Mouse (Mus musculus) limb, embryonic 12.5 days (tissue): ENCODE measurements around the gene Lpin1. TPM values are rescaled to one million over a fixed set of nuclear protein-coding genes. Genes with fewer than 3 reads are reported as not detected.

Source experiments
- ATAC-seq: fragments of 200-750 bp; cut with Nextera tagmentation; 2 replicates; pipeline ENCODE4 v1.8.0; 2017; ENCODE audit warnings: low read depth, moderate TSS enrichment; ENCODE audit not compliant: insufficient number of reproducible peaks, insufficient read depth, low FRiP score, low TSS enrichment
- H3K27ac ChIP-seq: fragments of 300-500 bp; sonication (generic); 2 replicates; pipeline ENCODE4 v1.5.1; 2016; ENCODE audit warnings: mild to moderate bottlenecking, moderate library complexity
- H3K27me3 ChIP-seq: fragments of 300-500 bp; sonication (generic); 2 replicates; pipeline ENCODE4 v1.6.1; 2016; ENCODE audit warnings: mild to moderate bottlenecking, moderate library complexity
- H3K36me3 ChIP-seq: fragments of 300-500 bp; sonication (generic); 2 replicates; pipeline ENCODE4 v1.6.1; 2016; ENCODE audit warnings: mild to moderate bottlenecking, moderate library complexity
- H3K4me1 ChIP-seq: fragments of 300-500 bp; sonication (generic); replicated peaks from 2 replicates; pipeline ENCODE4 v1.6.1; 2016
- H3K4me2 ChIP-seq: fragments of 300-500 bp; sonication (generic); 2 replicates; pipeline ENCODE4 v1.6.1; 2016; ENCODE audit warnings: mild to moderate bottlenecking, moderate library complexity
- H3K4me3 ChIP-seq: fragments of 300-500 bp; sonication (generic); replicated peaks from 2 replicates; pipeline ENCODE4 v1.5.1; 2016; ENCODE audit warnings: mild to moderate bottlenecking
- H3K9ac ChIP-seq: fragments of 300-500 bp; sonication (generic); replicated peaks from 2 replicates; pipeline ENCODE4 v1.6.1; 2016; ENCODE audit warnings: mild to moderate bottlenecking, moderate library complexity
- H3K9me3 ChIP-seq: fragments of 300-500 bp; sonication (generic); 2 replicates; pipeline ENCODE4 v1.6.1; 2016; ENCODE audit warnings: mild to moderate bottlenecking, moderate library complexity
- WGBS: fragments of 180-500 bp; shearing (Covaris S2); methylation state at CpG from one replicate; pipeline ENCODE4 v1.1.7; 2016; 5-methylcytosine and 5-hydroxymethylcytosine counted together
- polyA plus RNA-seq: library from polyadenylated mRNA; unstranded; fragments of >200 nt; fragmentation: Nextera tagmentation; extraction: Ambion mirVana; gene quantifications from 2 replicates; pipeline ENCODE4 v1.2.1, GENCODE M21; 2016

Gene Lpin1
- polyA plus RNA-seq, 1 experiment from 2014 or later = 6.5 TPM

- H3K27me3 ChIP-seq = no peaks in the 10 kb centered on the region
- H3K27ac ChIP-seq = no peak overlapping the region
- peaks cover 47% of the 10 kb centered on the region for H3K4me1 ChIP-seq
- H3K4me3 ChIP-seq = peak overlapping the region; percentile 75
- H3K36me3 ChIP-seq = no peaks in the 10 kb centered on the region
- peak; percentile 61 for ATAC-seq
- peak overlapping the region; percentile 85 for H3K4me2 ChIP-seq
- WGBS = 0% methylated on average over 34 of the region's 36 CpGs
- peak overlapping the region; percentile 74 for H3K9ac ChIP-seq
- no peaks in the 10 kb centered on the region for H3K9me3 ChIP-seq
Observed at GRCm38 (mm10) chr12:16589204-16589949, 21.4 kb downstream of the Lpin1 start.

GRCm38 (mm10) chr12:16588396-16589042, 22.2 kb downstream of the Lpin1 start:
- Histone ChIP-seq H3K36me3 (no peaks in the 10 kb centered on the region), H3K9me3 (no peaks in the 10 kb centered on the region), H3K27me3 (no peaks in the 10 kb centered on the region), H3K4me2 (peak overlapping the region; percentile 85), H3K4me1 (peaks cover 52% of the 10 kb centered on the region), H3K4me3 (peak overlapping the region; percentile 75), H3K9ac (peak overlapping the region; percentile 74; the same call in 1 of the 2 replicates), H3K27ac (no peak overlapping the region)
- 28% methylated on average over 7 of the region's 7 CpGs for WGBS
- no peak for ATAC-seq

- Histone ChIP-seq H3K4me2 (no peak overlapping the region), H3K4me3 (no peak overlapping the region), H3K9ac (no peak overlapping the region), H3K27ac (no peak overlapping the region), H3K9me3 (no peaks in the 10 kb centered on the region), H3K4me1 (peaks cover 52% of the 10 kb centered on the region), H3K36me3 (no peaks in the 10 kb centered on the region), H3K27me3 (no peaks in the 10 kb centered on the region)
- no peak for ATAC-seq
- WGBS = 67% methylated on average over 5 of the region's 5 CpGs
Observed at GRCm38 (mm10) chr12:16587767-16588166, 23.0 kb downstream of the Lpin1 start.

GRCm38 (mm10) chr12:16587111-16587510, 23.7 kb downstream of the Lpin1 start:
- Histone ChIP-seq H3K9ac (0 out of 2 replicates have a peak overlapping the region, but pooled peaks have one; percentile 34), H3K36me3 (no peaks in the 10 kb centered on the region), H3K4me3 (no peak overlapping the region), H3K4me1 (peaks cover 47% of the 10 kb centered on the region), H3K9me3 (no peaks in the 10 kb centered on the region), H3K27me3 (no peaks in the 10 kb centered on the region), H3K27ac (no peak overlapping the region), H3K4me2 (no peak overlapping the region)
- no peak for ATAC-seq
- WGBS = 78% methylated on average over 2 of the region's 2 CpGs

- no peak overlapping the region for H3K9ac ChIP-seq
- H3K4me2 ChIP-seq = no peak overlapping the region
- no peaks in the 10 kb centered on the region for H3K9me3 ChIP-seq
- peaks cover 28% of the 10 kb centered on the region for H3K4me1 ChIP-seq
- ATAC-seq = no peak
- no peak overlapping the region for H3K27ac ChIP-seq
- WGBS = 89% methylated on average over 3 of the region's 3 CpGs
- no peak overlapping the region for H3K4me3 ChIP-seq
- H3K36me3 ChIP-seq = peaks cover 9% of the 10 kb centered on the region; the same call in 1 of the 2 replicates
- no peaks in the 10 kb centered on the region for H3K27me3 ChIP-seq
Observed at GRCm38 (mm10) chr12:16584964-16585363, 25.8 kb downstream of the Lpin1 start.

DNA sequence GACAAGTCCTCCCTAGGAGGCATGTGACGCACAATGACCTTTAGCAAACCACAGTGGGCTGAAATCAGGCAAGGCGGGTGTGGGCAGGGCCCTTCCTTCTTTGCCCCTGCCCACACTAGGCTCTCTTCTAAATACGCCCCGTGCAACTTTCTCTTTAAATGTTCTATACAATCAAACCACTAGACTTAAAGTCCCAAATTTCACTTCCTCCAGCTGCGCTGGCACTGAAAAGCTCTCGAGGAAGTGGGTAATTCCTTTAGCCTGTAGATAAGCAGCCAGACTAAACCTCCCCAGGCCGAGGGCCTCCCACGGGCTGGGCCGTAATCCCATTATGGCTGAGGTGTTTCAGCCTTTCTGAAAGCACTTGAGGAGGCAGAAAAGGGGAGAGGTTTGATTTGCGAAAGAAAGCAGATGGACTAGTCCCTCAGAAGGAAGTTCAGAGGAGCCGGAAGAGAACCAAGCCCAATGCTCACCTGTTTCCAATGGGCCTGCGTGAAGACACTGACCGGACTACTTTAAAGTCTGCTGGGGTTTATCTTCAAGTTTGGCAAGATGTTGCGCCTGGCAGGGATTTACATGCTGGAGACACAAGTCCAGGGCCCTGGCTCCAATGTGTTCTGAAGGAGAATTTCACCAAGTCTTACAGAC, 26.6 kb downstream of the Lpin1 start:
- H3K9me3 ChIP-seq = no peaks in the 10 kb centered on the region
- no peak overlapping the region for H3K27ac ChIP-seq
- no peak overlapping the region for H3K4me3 ChIP-seq
- H3K4me2 ChIP-seq = no peak overlapping the region
- ATAC-seq = no peak
- no peak overlapping the region for H3K9ac ChIP-seq
- no peaks in the 10 kb centered on the region for H3K27me3 ChIP-seq
- H3K4me1 ChIP-seq = peaks cover 25% of the 10 kb centered on the region
- 48% methylated on average over 14 of the region's 14 CpGs for WGBS
- H3K36me3 ChIP-seq = peaks cover 16% of the 10 kb centered on the region; the same call in 1 of the 2 replicates

GRCm38 (mm10) chr12:16583313-16583712, 27.5 kb downstream of the Lpin1 start:
- Histone ChIP-seq H3K27me3 (no peaks in the 10 kb centered on the region), H3K36me3 (peaks cover 22% of the 10 kb centered on the region; the same call in 1 of the 2 replicates), H3K9me3 (no peaks in the 10 kb centered on the region), H3K4me3 (no peak overlapping the region), H3K4me1 (peaks cover 17% of the 10 kb centered on the region), H3K9ac (no peak overlapping the region), H3K4me2 (no peak overlapping the region), H3K27ac (no peak overlapping the region)
- 87% methylated on average over 3 of the region's 3 CpGs for WGBS
- no peak for ATAC-seq

DNA sequence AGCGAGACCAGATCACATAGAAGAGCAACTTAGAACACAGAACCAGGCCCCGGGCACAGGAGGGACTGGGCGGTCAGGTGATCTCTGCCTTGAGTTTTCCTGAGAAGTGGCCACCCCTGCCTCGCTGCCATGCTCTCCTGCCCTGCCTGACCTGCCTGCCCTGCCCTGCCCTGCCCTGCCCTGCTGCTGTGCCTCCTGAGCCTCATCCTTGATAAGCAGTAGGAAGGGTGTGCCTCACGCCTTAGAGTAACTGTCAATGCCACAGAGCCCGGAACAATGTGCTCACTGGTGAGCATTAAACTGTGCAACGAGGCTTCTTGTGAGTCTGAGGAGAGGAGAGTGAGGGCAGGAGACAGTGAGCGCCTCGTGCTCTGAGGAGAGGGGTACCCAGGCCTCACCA, 30.5 kb downstream of the Lpin1 start:
- H3K4me3 ChIP-seq = no peak overlapping the region
- ATAC-seq = no peak
- no peak overlapping the region for H3K4me2 ChIP-seq
- H3K9me3 ChIP-seq = no peaks in the 10 kb centered on the region
- H3K36me3 ChIP-seq = peaks cover 43% of the 10 kb centered on the region
- H3K27me3 ChIP-seq = no peaks in the 10 kb centered on the region
- no peak overlapping the region for H3K9ac ChIP-seq
- peaks cover 6% of the 10 kb centered on the region; the same call in 1 of the 2 replicates for H3K4me1 ChIP-seq
- WGBS = 79% methylated on average over 9 of the region's 9 CpGs
- no peak overlapping the region for H3K27ac ChIP-seq

- Histone ChIP-seq H3K27ac (no peak overlapping the region), H3K4me2 (no peak overlapping the region), H3K4me1 (no peaks in the 10 kb centered on the region), H3K27me3 (no peaks in the 10 kb centered on the region), H3K9ac (no peak overlapping the region), H3K9me3 (no peaks in the 10 kb centered on the region), H3K4me3 (no peak overlapping the region), H3K36me3 (peaks cover 56% of the 10 kb centered on the region)
- 78% methylated on average over 9 of the region's 9 CpGs for WGBS
- ATAC-seq = no peak
Observed at GRCm38 (mm10) chr12:16577665-16578233, 33.0 kb downstream of the Lpin1 start.

- Histone ChIP-seq H3K36me3 (peaks cover 39% of the 10 kb centered on the region), H3K27me3 (no peaks in the 10 kb centered on the region), H3K9ac (no peak overlapping the region), H3K27ac (no peak overlapping the region), H3K4me2 (no peak overlapping the region), H3K9me3 (no peaks in the 10 kb centered on the region), H3K4me1 (no peaks in the 10 kb centered on the region), H3K4me3 (no peak overlapping the region)
- no peak for ATAC-seq
- 94% methylated on average over 10 of the region's 10 CpGs for WGBS
Observed at GRCm38 (mm10) chr12:16571278-16571677, 39.5 kb downstream of the Lpin1 start.
